In the genomic region with DNA sequence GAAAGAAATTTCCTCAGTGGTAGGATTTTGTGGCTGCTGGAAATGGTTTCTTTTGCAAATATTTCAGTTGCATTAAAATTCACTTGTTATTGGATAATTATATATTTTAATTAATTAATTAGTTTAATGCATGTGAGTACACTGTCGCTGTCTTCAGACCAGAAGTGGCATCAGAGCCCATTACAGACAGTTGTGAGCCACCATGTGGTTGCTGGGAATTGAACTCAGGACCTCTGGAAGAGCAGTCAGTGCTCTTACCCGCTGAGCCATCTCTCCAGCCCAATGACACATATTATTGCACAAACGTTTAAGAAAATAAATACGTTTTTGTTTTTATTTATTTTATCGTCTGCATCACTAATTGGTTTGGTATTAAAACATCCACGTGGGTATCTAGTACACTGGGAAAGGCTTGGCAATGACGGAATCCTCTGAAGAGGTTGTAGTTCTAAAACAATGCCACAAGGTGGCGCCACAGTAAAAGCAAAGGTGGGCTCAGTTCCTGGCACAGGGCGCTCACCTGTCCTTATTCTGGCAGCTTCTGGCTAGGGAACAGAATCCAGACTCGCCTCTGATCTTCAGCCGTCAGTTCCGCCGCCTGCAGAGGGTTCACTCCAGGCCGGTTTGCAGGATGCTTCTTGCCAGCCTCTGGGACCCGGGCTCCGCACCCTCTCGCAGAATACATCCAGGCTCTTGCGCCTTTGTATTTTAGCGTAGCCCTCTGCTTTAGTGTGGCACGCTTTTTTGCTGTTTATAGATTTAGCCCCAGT, we compare ENCODE assay signal across 9 mouse cellular contexts. TPM values are rescaled to one million over a fixed set of nuclear protein-coding genes. Genes with fewer than 3 reads are reported as not detected.
DNase-seq lines count a peak whose midpoint lies in the region; ATAC-seq and TF ChIP-seq lines count a peak whose summit lies in the region.
"Had no signal": no experiment of that assay in that cellular context is flagged by ENCODE, and none has a peak within 500 bp of the region (broad histone marks: within the 10 kb centered on the region; RNA-seq: fewer than 3 reads in every experiment).

No protein-coding gene starts in this region.

- no peaks in the 10 kb centered on the region for H3K9me3 ChIP-seq in forebrain, embryonic 13.5 days (replicated peaks)
- no peaks in the 10 kb centered on the region for H3K9me3 ChIP-seq in heart, postnatal 0 days (replicated peaks; ENCODE audit: control insufficient read depth, low read length)
- H3K9me3 ChIP-seq in liver, embryonic 14.5 days (ENCODE audit: control insufficient read depth, low read length): no peaks in the 10 kb centered on the region
- no peaks in the 10 kb centered on the region for H3K9me3 ChIP-seq in neural tube, embryonic 12.5 days

- H3K4me3 ChIP-seq in forebrain, embryonic 13.5 days: peak overlapping the region; percentile 48
- H3K4me3 ChIP-seq in heart, postnatal 0 days (ENCODE audit: low read depth, low read length): peak overlapping the region; percentile 44
- H3K4me3 ChIP-seq in liver, embryonic 14.5 days (ENCODE audit: insufficient read depth in 1 of 2, low read depth in 2 of 2, low read length in 2 of 2): peak overlapping the region; percentile 35 to 38
- peak overlapping the region; percentile 38 for H3K4me3 ChIP-seq in neural tube, embryonic 12.5 days
- H3K4me3 ChIP-seq: myocyte had no signal

- no peaks in the 10 kb centered on the region for H3K27me3 ChIP-seq in forebrain, embryonic 13.5 days
- 0 out of 2 replicates have a peak, but pooled peaks cover 5% of the 10 kb centered on the region for H3K27me3 ChIP-seq in heart, postnatal 0 days (ENCODE audit: control insufficient read depth, insufficient read depth, low read length)
- no peaks in the 10 kb centered on the region for H3K27me3 ChIP-seq in liver, embryonic 14.5 days (ENCODE audit: control insufficient read depth, insufficient read depth, low read length)
- H3K27me3 ChIP-seq in neural tube, embryonic 12.5 days (replicated peaks): no peaks in the 10 kb centered on the region; the same call in 1 of the 2 replicates

- TF ChIP-seq EP300 in heart, postnatal 0 days (IDR thresholded peaks at IDR 0.05; ENCODE audit: low read depth): no peak
- no peak for TF ChIP-seq EP300 in liver, embryonic 14.5 days (IDR thresholded peaks at IDR 0.05; ENCODE audit: low read depth)

- peak; percentile 83 for ATAC-seq in forebrain, embryonic 13.5 days
- ATAC-seq in heart, postnatal 0 days (ENCODE audit: insufficient read depth, low read depth): peak; percentile 59
- no peak; the same call in 1 of the 2 replicates for ATAC-seq in liver, embryonic 14.5 days (ENCODE audit: insufficient read depth)
- peak; percentile 76 for ATAC-seq in neural tube, embryonic 12.5 days (ENCODE audit: low FRiP score, low read depth)

- H3K27ac ChIP-seq in forebrain, embryonic 13.5 days: peak overlapping the region; percentile 59
- no peak overlapping the region for H3K27ac ChIP-seq in heart, postnatal 0 days (ENCODE audit: low read depth)
- H3K27ac ChIP-seq in liver, embryonic 14.5 days: no peak overlapping the region
- H3K27ac ChIP-seq in neural tube, embryonic 12.5 days: no peak overlapping the region

- DNase-seq in ES-CJ7 (ENCODE audit: low read depth, low spot score): peak; percentile 90
- DNase-seq in c-Kit-positive CD71-positive TER-119-positive erythroid progenitor cells, embryonic 14.5 days (ENCODE audit: low spot score): peak; percentile 67
- DNase-seq in heart, postnatal 0 days (ENCODE audit: low spot score): peak; percentile 76
- DNase-seq in kidney, postnatal 36 days: peak; percentile 80 to 88
- peak; percentile 36 to 54 (median 40) for DNase-seq in liver, embryonic 14.5 days (ENCODE audit: low read depth in 3 of 3, low spot score in 3 of 3)
- DNase-seq in telencephalon, adult 2 months (ENCODE audit: low read depth, low spot score): peak; percentile 72

- H3K9ac ChIP-seq in forebrain, embryonic 13.5 days: peak overlapping the region; percentile 75
- no peak overlapping the region; the same call in 1 of the 2 replicates for H3K9ac ChIP-seq in heart, postnatal 0 days (replicated peaks; ENCODE audit: low read depth, low read length)
- H3K9ac ChIP-seq in liver, embryonic 14.5 days (replicated peaks): no peak overlapping the region; the same call in 1 of the 2 replicates
- peak overlapping the region; percentile 58 for H3K9ac ChIP-seq in neural tube, embryonic 12.5 days

- TF ChIP-seq CTCF in heart, postnatal 0 days (IDR thresholded peaks at IDR 0.05; ENCODE audit: low read depth): peak; percentile 83
- TF ChIP-seq CTCF in liver, embryonic 14.5 days (IDR thresholded peaks at IDR 0.05; ENCODE audit: low read depth): peak; percentile 90

- H3K36me3 ChIP-seq in forebrain, embryonic 13.5 days (ENCODE audit: poor library complexity, severe bottlenecking): no peaks in the 10 kb centered on the region
- no peaks in the 10 kb centered on the region for H3K36me3 ChIP-seq in heart, postnatal 0 days (replicated peaks; ENCODE audit: control insufficient read depth, insufficient read depth, low read length)
- no peaks in the 10 kb centered on the region for H3K36me3 ChIP-seq in liver, embryonic 14.5 days (replicated peaks; ENCODE audit: control insufficient read depth, insufficient read depth, low read depth)
- no peaks in the 10 kb centered on the region for H3K36me3 ChIP-seq in neural tube, embryonic 12.5 days

- peak overlapping the region; percentile 84 for H3K4me2 ChIP-seq in forebrain, embryonic 13.5 days
- H3K4me2 ChIP-seq in heart, postnatal 0 days (ENCODE audit: low read depth, low read length): peak overlapping the region; percentile 83
- peak overlapping the region; percentile 68 for H3K4me2 ChIP-seq in liver, embryonic 14.5 days (ENCODE audit: low read depth)
- H3K4me2 ChIP-seq in neural tube, embryonic 12.5 days (replicated peaks): peak overlapping the region; percentile 86

- 2% methylated on average over 20 of the region's 20 CpGs for WGBS in forebrain, embryonic 13.5 days
- 4% methylated on average over 20 of the region's 20 CpGs for WGBS in heart, postnatal 0 days
- 4% methylated on average over 20 of the region's 20 CpGs for WGBS in liver, embryonic 14.5 days (ENCODE audit: insufficient replicate concordance)
- 3% methylated on average over 20 of the region's 20 CpGs for WGBS in neural tube, embryonic 12.5 days

- peaks cover 9% of the 10 kb centered on the region; the same call in 1 of the 2 replicates for H3K4me1 ChIP-seq in forebrain, embryonic 13.5 days
- no peaks in the 10 kb centered on the region for H3K4me1 ChIP-seq in heart, postnatal 0 days (ENCODE audit: control insufficient read depth, insufficient read depth)
- no peaks in the 10 kb centered on the region for H3K4me1 ChIP-seq in liver, embryonic 14.5 days (replicated peaks; ENCODE audit: control insufficient read depth in 2 of 2, insufficient read depth in 2 of 2, low read length in 1 of 2)
- H3K4me1 ChIP-seq in neural tube, embryonic 12.5 days: 0 out of 2 replicates have a peak, but pooled peaks cover 5% of the 10 kb centered on the region

RNA-seq across cellular contexts. Expression of gene Zap70, which starts 23.0 kb away (rescaled TPM):
- 0.71 and 1.1 TPM in 2 replicates for polyA plus RNA-seq in forebrain, embryonic 13.5 days (2015; fragmentation: Nextera tagmentation; extraction: Ambion mirVana)
- 0.12 TPM in 1 of 2 replicates, not detected in the other for total RNA-seq in heart, postnatal 0 days (2014; rRNA removed; ENCODE audit: low replicate concordance)
- 0.08 and 0.12 TPM in 2 replicates for polyA plus RNA-seq in heart, postnatal 0 days (2015; fragmentation: Nextera tagmentation; extraction: Ambion mirVana)
- polyA plus RNA-seq in liver, embryonic 14.5 days (2012; rRNA removed): 0.04 and 0.06 TPM in 2 replicates
- polyA plus RNA-seq in liver, embryonic 14.5 days (2014; fragmentation: Nextera tagmentation; extraction: Ambion mirVana): not detected in 2 replicates
- polyA plus RNA-seq in neural tube, embryonic 12.5 days (2016; fragmentation: Nextera tagmentation; extraction: Ambion mirVana): 0.17 and 0.33 TPM in 2 replicates

Comparison
In these comparisons a context has a peak if more than half of its experiments do, and no peak if none do; other contexts are left out.
1. DNase-seq: peak in every context shown above with its lines; median percentile 90 in ES-CJ7; 84 in kidney, postnatal 36 days; 76 in heart, postnatal 0 days; 72 in telencephalon, adult 2 months; 67 in c-Kit-positive CD71-positive TER-119-positive erythroid progenitor cells, embryonic 14.5 days; 40 in liver, embryonic 14.5 days.
2. H3K9ac ChIP-seq: peak in forebrain, embryonic 13.5 days (single experiment) and neural tube, embryonic 12.5 days (single experiment); none in heart, postnatal 0 days (single experiment) and liver, embryonic 14.5 days (single experiment).
3. Peak in every context shown above with its lines, with median percentiles within 50 percentile points of each other: H3K4me2 ChIP-seq and H3K4me3 ChIP-seq.